Mouse (Mus musculus): ENCODE results near the gene Spty2d1. TPM values are rescaled to one million over a fixed set of nuclear protein-coding genes. Genes with fewer than 3 reads are reported as not detected.

Gene Spty2d1
- polyA plus RNA-seq, 1 experiment from 2014 or later = 13.6 TPM

GRCm38 (mm10) chr7:46957831-46958691 is 50.1 kb downstream of the Spty2d1 start, which contains the start of gene Uevld:
TSS of gene Uevld (minus strand) at chr7:46958527.
- WGBS = under 1% methylated on average over 51 of the region's 51 CpGs
- peaks cover 29% of the 10 kb centered on the region for H3K4me1 ChIP-seq (replicated peaks)
- peak within 1 kb of the TSS; percentile 70 for H3K4me3 ChIP-seq
- peak within 1 kb of the TSS; percentile 90 for H3K4me2 ChIP-seq
- H3K9ac ChIP-seq = peak within 1 kb of the TSS; percentile 74
- H3K27me3 ChIP-seq = no peaks in the 10 kb centered on the region
- H3K36me3 ChIP-seq = peaks cover 21% of the 10 kb centered on the region
- peak; percentile 87 for ATAC-seq (replicated peaks; ENCODE audit: insufficient number of reproducible peaks, insufficient read depth, low FRiP score, low read depth)
- H3K27ac ChIP-seq = peak within 1 kb of the TSS; percentile 24; the same call in 1 of the 2 replicates
- no peaks in the 10 kb centered on the region for H3K9me3 ChIP-seq (replicated peaks)

Other genes with a start within 250 kb of the Spty2d1 start
- 9.5 and 13.6 TPM in 2 replicates for gene Hps5, start 212.3 kb downstream of the Spty2d1 start, polyA plus RNA-seq (2015; fragmentation: Nextera tagmentation; extraction: Ambion mirVana)
- 28.3 and 28.8 TPM in 2 replicates for gene Gtf2h1, start 212.3 kb downstream of the Spty2d1 start, polyA plus RNA-seq (2015; fragmentation: Nextera tagmentation; extraction: Ambion mirVana)
- gene Ldha, start 166.9 kb downstream of the Spty2d1 start, polyA plus RNA-seq (2015; fragmentation: Nextera tagmentation; extraction: Ambion mirVana) = 2,657 and 2,686 TPM in 2 replicates
- gene Ldhc, start 147.2 kb downstream of the Spty2d1 start, polyA plus RNA-seq (2015; fragmentation: Nextera tagmentation; extraction: Ambion mirVana) = not detected in 2 replicates
- gene Tsg101, start 88.4 kb downstream of the Spty2d1 start, polyA plus RNA-seq (2015; fragmentation: Nextera tagmentation; extraction: Ambion mirVana) = 151 and 155 TPM in 2 replicates
- gene Uevld, start 49.9 kb downstream of the Spty2d1 start, polyA plus RNA-seq (2015; fragmentation: Nextera tagmentation; extraction: Ambion mirVana) = 7.8 and 8.9 TPM in 2 replicates
- not detected in 2 replicates for gene Gm9999, start 24.8 kb downstream of the Spty2d1 start, polyA plus RNA-seq (2015; fragmentation: Nextera tagmentation; extraction: Ambion mirVana)
- gene Tmem86a, start 42.2 kb upstream of the Spty2d1 start, polyA plus RNA-seq (2015; fragmentation: Nextera tagmentation; extraction: Ambion mirVana) = 19.7 and 23.9 TPM in 2 replicates
- 0.44 and 0.61 TPM in 2 replicates for gene Ptpn5, start 125.3 kb upstream of the Spty2d1 start, polyA plus RNA-seq (2015; fragmentation: Nextera tagmentation; extraction: Ambion mirVana)
- gene Mrgpra6, start 196.5 kb upstream of the Spty2d1 start, polyA plus RNA-seq (2015; fragmentation: Nextera tagmentation; extraction: Ambion mirVana) = not detected in 2 replicates
- gene Mrgpra9, start 244.4 kb upstream of the Spty2d1 start, polyA plus RNA-seq (2015; fragmentation: Nextera tagmentation; extraction: Ambion mirVana) = not detected in 2 replicates